ENCODE assay signal across 18 mouse cellular contexts in genomic region chr15:30272326-30272725, GRCm38 (mm10).
DNase-seq lines count a peak whose midpoint lies in the region; ATAC-seq lines count a peak whose summit lies in the region.
"Had no signal": no experiment of that assay in that cellular context is flagged by ENCODE, and none has a peak within 500 bp of the region (broad histone marks: within the 10 kb centered on the region; RNA-seq: fewer than 3 reads in every experiment).

No protein-coding gene starts in this region.

- WGBS in forebrain, embryonic 15.5 days = 80% methylated on average over 4 of the region's 4 CpGs
- 94% methylated on average over 4 of the region's 4 CpGs for WGBS in forebrain, embryonic 10.5 days

- no peaks in the 10 kb centered on the region for H3K27me3 ChIP-seq in forebrain, embryonic 15.5 days
- no peaks in the 10 kb centered on the region for H3K27me3 ChIP-seq in forebrain, embryonic 10.5 days (ENCODE audit: poor library complexity, severe bottlenecking)
- H3K27me3 ChIP-seq: embryonic facial prominence, embryonic 15.5 days; heart, embryonic 12.5 days had no signal

- H3K9ac ChIP-seq in forebrain, embryonic 15.5 days (replicated peaks) = no peak overlapping the region
- H3K9ac ChIP-seq: embryonic facial prominence, embryonic 15.5 days; heart, embryonic 12.5 days had no signal

- DNase-seq in cerebellum, adult 9-11 months = no peak
- DNase-seq in forebrain, embryonic 10.5 days (ENCODE audit: extremely low spot score, low spot score) = no peak
- peak; percentile 6 for DNase-seq in left cerebral cortex, postnatal 4 days
- DNase-seq in left cerebral cortex, adult 18-20 months (ENCODE audit: low spot score in 2 of 2) = no peak
- no peak for DNase-seq in urinary bladder, postnatal 36 days (ENCODE audit: low spot score in 2 of 2)
- DNase-seq: adrenal gland, postnatal 10 days; embryo, embryonic 11 days; gastrocnemius, postnatal 14 days had no signal

- ATAC-seq in cerebellum, adult (ENCODE audit: insufficient number of reproducible peaks, low FRiP score, low TSS enrichment) = peak; percentile 31; the same call in 1 of the 2 replicates
- ATAC-seq in forebrain, embryonic 15.5 days (replicated peaks) = no peak
- ATAC-seq: forebrain, embryonic 16.5 days; hindbrain, embryonic 16.5 days; inflammation-experienced regulatory T-cells, adult 6 months; intestine, postnatal 0 days had no signal

- no peaks in the 10 kb centered on the region for H3K9me3 ChIP-seq in forebrain, embryonic 15.5 days
- H3K9me3 ChIP-seq in forebrain, embryonic 10.5 days = no peaks in the 10 kb centered on the region
- H3K9me3 ChIP-seq: embryonic facial prominence, embryonic 15.5 days; heart, embryonic 12.5 days; hindbrain, embryonic 10.5 days had no signal

- H3K4me2 ChIP-seq in forebrain, embryonic 15.5 days (replicated peaks) = no peak overlapping the region
- H3K4me2 ChIP-seq: embryonic facial prominence, embryonic 15.5 days; heart, embryonic 12.5 days had no signal

- H3K4me3 ChIP-seq in forebrain, embryonic 15.5 days = no peak overlapping the region
- no peak overlapping the region for H3K4me3 ChIP-seq in forebrain, embryonic 10.5 days
- H3K4me3 ChIP-seq: embryonic facial prominence, embryonic 15.5 days; erythroblast, embryonic 14.5 days; heart, embryonic 12.5 days; hindbrain, embryonic 10.5 days had no signal

- H3K27ac ChIP-seq in forebrain, embryonic 15.5 days (replicated peaks) = peak overlapping the region; percentile 64; the same call in 1 of the 2 replicates
- H3K27ac ChIP-seq in forebrain, embryonic 10.5 days = no peak overlapping the region
- H3K27ac ChIP-seq: embryonic facial prominence, embryonic 15.5 days; hindbrain, embryonic 10.5 days had no signal

- intact Hi-C loops in left cerebral cortex, postnatal 4 days (cut with DNase I) = no loop called here

- no peaks in the 10 kb centered on the region for H3K36me3 ChIP-seq in forebrain, embryonic 15.5 days
- H3K36me3 ChIP-seq in forebrain, embryonic 10.5 days (replicated peaks) = no peaks in the 10 kb centered on the region
- H3K36me3 ChIP-seq: embryonic facial prominence, embryonic 15.5 days; heart, embryonic 12.5 days; hindbrain, embryonic 10.5 days had no signal

- peaks cover 43% of the 10 kb centered on the region for H3K4me1 ChIP-seq in forebrain, embryonic 15.5 days
- peaks cover 12% of the 10 kb centered on the region; the same call in 1 of the 2 replicates for H3K4me1 ChIP-seq in forebrain, embryonic 10.5 days
- H3K4me1 ChIP-seq: embryonic facial prominence, embryonic 15.5 days; heart, embryonic 12.5 days; hindbrain, embryonic 10.5 days had no signal
